Mouse (Mus musculus): ENCODE data around the gene Gpr135. TPM values are rescaled to one million over a fixed set of nuclear protein-coding genes. Genes with fewer than 3 reads are reported as not detected.

Gpr135 gene
- polyA plus RNA-seq (2016; fragmentation: Nextera tagmentation; extraction: Ambion mirVana): 0.32 and 0.41 TPM in 2 replicates

- under 1% methylated on average over 94 of the region's 94 CpGs for WGBS
- DNase-seq (ENCODE audit: low spot score): peak; percentile 90
- Histone ChIP-seq H3K27ac (peak within 1 kb of the TSS; percentile 73), H3K4me1 (peaks cover 16% of the 10 kb centered on the region), H3K9me3 (0 out of 2 replicates have a peak, but pooled peaks cover 2% of the 10 kb centered on the region), H3K4me3 (peak within 1 kb of the TSS; percentile 80), H3K36me3 (peaks cover 15% of the 10 kb centered on the region), H3K27me3 (ENCODE audit: insufficient read depth, poor library complexity, severe bottlenecking) (peaks cover 47% of the 10 kb centered on the region)
Measured at GRCm38 (mm10) chr12:72070327-72071269, at the start of gene Gpr135. Gene Gpr135, minus strand, starts transcription at chr12:72071125.

GRCm38 (mm10) chr12:72115686-72116345 lies 44.9 kb upstream of the Gpr135 start:
- 79% methylated on average over 22 of the region's 23 CpGs for WGBS
- Histone ChIP-seq H3K36me3 (no peaks in the 10 kb centered on the region), H3K4me3 (no peak overlapping the region), H3K27me3 (ENCODE audit: insufficient read depth, poor library complexity, severe bottlenecking) (0 out of 2 replicates have a peak, but pooled peaks cover 3% of the 10 kb centered on the region), H3K9me3 (no peaks in the 10 kb centered on the region), H3K4me1 (no peaks in the 10 kb centered on the region), H3K27ac (no peak overlapping the region)
- DNase-seq (ENCODE audit: low spot score): no peak

- Histone ChIP-seq H3K27ac (no peak overlapping the region), H3K4me1 (no peaks in the 10 kb centered on the region), H3K4me3 (no peak overlapping the region), H3K27me3 (ENCODE audit: insufficient read depth, poor library complexity, severe bottlenecking) (0 out of 2 replicates have a peak, but pooled peaks cover 3% of the 10 kb centered on the region), H3K36me3 (no peaks in the 10 kb centered on the region), H3K9me3 (no peaks in the 10 kb centered on the region)
- 73% methylated on average over 6 of the region's 6 CpGs for WGBS
- DNase-seq (ENCODE audit: low spot score): no peak
Measured at GRCm38 (mm10) chr12:72115126-72115525, 44.2 kb upstream of the Gpr135 start.

- Histone ChIP-seq H3K4me1 (no peaks in the 10 kb centered on the region), H3K4me3 (peak overlapping the region; percentile 3; the same call in 1 of the 2 replicates), H3K9me3 (no peaks in the 10 kb centered on the region), H3K27me3 (ENCODE audit: insufficient read depth, poor library complexity, severe bottlenecking) (no peaks in the 10 kb centered on the region; the same call in 1 of the 2 replicates), H3K27ac (no peak overlapping the region), H3K36me3 (peaks cover 13% of the 10 kb centered on the region; the same call in 1 of the 2 replicates)
- 25% methylated on average over 14 of the region's 14 CpGs for WGBS
- no peak for DNase-seq (ENCODE audit: low spot score)
Measured at GRCm38 (mm10) chr12:72104525-72105281, 33.8 kb upstream of the Gpr135 start.

- H3K4me1 ChIP-seq: no peaks in the 10 kb centered on the region
- H3K9me3 ChIP-seq: no peaks in the 10 kb centered on the region
- H3K36me3 ChIP-seq: peaks cover 14% of the 10 kb centered on the region; the same call in 1 of the 2 replicates
- H3K4me3 ChIP-seq: no peak overlapping the region
- H3K27me3 ChIP-seq (ENCODE audit: insufficient read depth, poor library complexity, severe bottlenecking): no peaks in the 10 kb centered on the region; the same call in 1 of the 2 replicates
- no peak for DNase-seq (ENCODE audit: low spot score)
- no peak overlapping the region for H3K27ac ChIP-seq
- WGBS: 85% methylated on average over 5 of the region's 5 CpGs
Measured at GRCm38 (mm10) chr12:72104027-72104426, 33.1 kb upstream of the Gpr135 start.

- H3K4me1 ChIP-seq: no peaks in the 10 kb centered on the region
- peaks cover 19% of the 10 kb centered on the region for H3K36me3 ChIP-seq
- no peaks in the 10 kb centered on the region for H3K9me3 ChIP-seq
- H3K27me3 ChIP-seq (ENCODE audit: insufficient read depth, poor library complexity, severe bottlenecking): no peaks in the 10 kb centered on the region; the same call in 1 of the 2 replicates
- DNase-seq (ENCODE audit: low spot score): no peak
- H3K27ac ChIP-seq: no peak overlapping the region
- WGBS: 73% methylated on average over 6 of the region's 6 CpGs
- H3K4me3 ChIP-seq: no peak overlapping the region
Measured at GRCm38 (mm10) chr12:72102776-72103175, 31.9 kb upstream of the Gpr135 start.

GRCm38 (mm10) chr12:72096966-72097365 lies 26.0 kb upstream of the Gpr135 start:
- WGBS: 94% methylated on average over 8 of the region's 8 CpGs
- no peaks in the 10 kb centered on the region for H3K4me1 ChIP-seq
- no peaks in the 10 kb centered on the region for H3K27me3 ChIP-seq (ENCODE audit: insufficient read depth, poor library complexity, severe bottlenecking)
- H3K4me3 ChIP-seq: no peak overlapping the region
- H3K36me3 ChIP-seq: peaks cover 75% of the 10 kb centered on the region
- H3K9me3 ChIP-seq: no peaks in the 10 kb centered on the region
- H3K27ac ChIP-seq: no peak overlapping the region
- DNase-seq (ENCODE audit: low spot score): no peak

- peaks cover 44% of the 10 kb centered on the region for H3K36me3 ChIP-seq
- DNase-seq (ENCODE audit: low spot score): no peak
- 93% methylated on average over 4 of the region's 4 CpGs for WGBS
- no peaks in the 10 kb centered on the region for H3K27me3 ChIP-seq (ENCODE audit: insufficient read depth, poor library complexity, severe bottlenecking)
- no peak overlapping the region for H3K27ac ChIP-seq
- peaks cover 9% of the 10 kb centered on the region for H3K4me1 ChIP-seq
- H3K9me3 ChIP-seq: no peaks in the 10 kb centered on the region
- no peak overlapping the region for H3K4me3 ChIP-seq
Measured at GRCm38 (mm10) chr12:72089802-72090201, 18.9 kb upstream of the Gpr135 start.

GRCm38 (mm10) chr12:72086166-72086825 lies 15.4 kb upstream of the Gpr135 start:
- H3K4me1 ChIP-seq: peaks cover 29% of the 10 kb centered on the region
- peak overlapping the region; percentile 96 for H3K27ac ChIP-seq
- WGBS: 3% methylated on average over 18 of the region's 18 CpGs
- DNase-seq (ENCODE audit: low spot score): no peak
- peak overlapping the region; percentile 81 for H3K4me3 ChIP-seq
- no peaks in the 10 kb centered on the region for H3K27me3 ChIP-seq (ENCODE audit: insufficient read depth, poor library complexity, severe bottlenecking)
- H3K9me3 ChIP-seq: no peaks in the 10 kb centered on the region
- H3K36me3 ChIP-seq: peaks cover 9% of the 10 kb centered on the region

GRCm38 (mm10) chr12:72085329-72086165 lies 14.6 kb upstream of the Gpr135 start, which contains the start of the genes L3hypdh and Jkamp:
Gene L3hypdh, minus strand, starts transcription at chr12:72085439.
Gene Jkamp, plus strand, starts transcription at chr12:72085589.
- peak; percentile 100 for DNase-seq (ENCODE audit: low spot score)
- Histone ChIP-seq H3K27ac (peak within 1 kb of the TSS; percentile 96), H3K4me1 (peaks cover 29% of the 10 kb centered on the region), H3K4me3 (peak within 1 kb of the TSS; percentile 81), H3K9me3 (no peaks in the 10 kb centered on the region), H3K36me3 (peaks cover 4% of the 10 kb centered on the region), H3K27me3 (ENCODE audit: insufficient read depth, poor library complexity, severe bottlenecking) (no peaks in the 10 kb centered on the region)
- WGBS: under 1% methylated on average over 60 of the region's 60 CpGs

GRCm38 (mm10) chr12:72085024-72085328 lies 14.1 kb upstream of the Gpr135 start:
- peak overlapping the region; percentile 81 for H3K4me3 ChIP-seq
- H3K27me3 ChIP-seq (ENCODE audit: insufficient read depth, poor library complexity, severe bottlenecking): no peaks in the 10 kb centered on the region
- under 1% methylated on average over 31 of the region's 31 CpGs for WGBS
- H3K9me3 ChIP-seq: no peaks in the 10 kb centered on the region
- H3K36me3 ChIP-seq: no peaks in the 10 kb centered on the region
- H3K4me1 ChIP-seq: peaks cover 29% of the 10 kb centered on the region
- DNase-seq (ENCODE audit: low spot score): no peak
- H3K27ac ChIP-seq: peak overlapping the region; percentile 96
